Mouse (Mus musculus) limb, embryonic 14.5 days (tissue): Measurements from ENCODE around the gene Ccdc181. TPM values are rescaled to one million over a fixed set of nuclear protein-coding genes. Genes with fewer than 3 reads are reported as not detected.

Experiments used
- ATAC-seq: fragments of 200-750 bp; cut with Nextera tagmentation; 2 replicates; pipeline ENCODE4 v1.8.0; 2017; ENCODE audit warnings: low read depth, moderate number of reproducible peaks, moderate TSS enrichment; ENCODE audit not compliant: low FRiP score
- DNase-seq: peaks from one replicate; pipeline ENCODE4 v3.0.0-alpha.2; 2015; ENCODE audit warnings: low spot score
- H3K27ac ChIP-seq: fragments of 300-500 bp; sonication (generic); replicated peaks from 2 replicates; pipeline ENCODE4 v1.5.1; 2014; ENCODE audit warnings: low read depth, mild to moderate bottlenecking, low read length, moderate library complexity, mixed read lengths
- H3K27me3 ChIP-seq: fragments of 300-500 bp; sonication (generic); 2 replicates; pipeline ENCODE4 v1.6.1; 2014; ENCODE audit warnings: low read length, mixed read lengths; ENCODE audit not compliant: control insufficient read depth, insufficient read depth
- H3K36me3 ChIP-seq: fragments of 300-500 bp; sonication (generic); 2 replicates; pipeline ENCODE4 v1.6.1; 2014; ENCODE audit warnings: mild to moderate bottlenecking, low read length, moderate library complexity, mixed read lengths; ENCODE audit not compliant: control insufficient read depth, insufficient read depth
- H3K4me1 ChIP-seq: fragments of 300-500 bp; sonication (generic); 2 replicates; pipeline ENCODE4 v1.6.1; 2014; ENCODE audit warnings: antibody characterized with exemption, low read length, mixed read lengths; ENCODE audit not compliant: control insufficient read depth, insufficient read depth
- H3K4me2 ChIP-seq: fragments of 300-500 bp; sonication (generic); replicated peaks from 2 replicates; pipeline ENCODE4 v1.6.1; 2014; ENCODE audit warnings: low read depth, mild to moderate bottlenecking, low read length, moderate library complexity; ENCODE audit not compliant: severe bottlenecking
- H3K4me3 ChIP-seq: fragments of 300-500 bp; sonication (generic); replicated peaks from 2 replicates; pipeline ENCODE4 v1.5.1; 2014; ENCODE audit warnings: low read length
- H3K9ac ChIP-seq: fragments of 300-500 bp; sonication (generic); 2 replicates; pipeline ENCODE4 v1.6.1; 2014; ENCODE audit warnings: mild to moderate bottlenecking, low read depth, low read length, moderate library complexity; ENCODE audit not compliant: severe bottlenecking
- H3K9me3 ChIP-seq: fragments of 300-500 bp; sonication (generic); 2 replicates; pipeline ENCODE4 v1.6.1; 2016; ENCODE audit warnings: low read length; ENCODE audit not compliant: control insufficient read depth
- POLR2A ChIP-seq: fragments of 200-500 bp; IDR thresholded peaks from 2 replicates; pipeline ENCODE4 v1.8.0; 2012; ENCODE audit warnings: inconsistent platforms, mild to moderate bottlenecking, moderate library complexity, borderline replicate concordance; ENCODE audit not compliant: insufficient read depth, insufficient read length; ENCODE audit errors: extremely low read depth
- whole genome bisulfite sequencing: fragments of 180-500 bp; shearing (Covaris S2); extraction: QIAGEN DNeasy Blood & Tissue Kit; methylation state at CpG from one replicate; pipeline ENCODE4 v1.1.7; 2014; 5-methylcytosine and 5-hydroxymethylcytosine counted together
- polyA plus RNA-seq, 2 experiments: library from polyadenylated mRNA; depleted of rRNA in 1 of 2; stranded (reverse) in 1 of 2; unstranded in 1 of 2; fragments of >200 nt; fragmentation: Nextera tagmentation in 1 of 2; extraction: Ambion mirVana in 1 of 2; gene quantifications; 2 replicates each; pipeline versions ENCODE4 v1.2.1 to v1.2.3; 2012 to 2014

Gene Ccdc181
- polyA plus RNA-seq, 2 experiments, result 4.1 to 5.9 TPM

- ATAC-seq (no peak), DNase-seq (peak; percentile 13)
- H3K36me3 ChIP-seq, result no peaks in the 10 kb centered on the region
- H3K4me2 ChIP-seq, result peak overlapping the region; percentile 85
- peak overlapping the region; percentile 65 for H3K9ac ChIP-seq
- TF ChIP-seq POLR2A, result no peak
- 0 out of 2 replicates have a peak, but pooled peaks cover 4% of the 10 kb centered on the region for H3K27me3 ChIP-seq
- H3K4me3 ChIP-seq, result peak overlapping the region; percentile 76
- H3K27ac ChIP-seq, result 0 out of 2 replicates have a peak overlapping the region, but pooled peaks have one; percentile 38
- peaks cover 14% of the 10 kb centered on the region for H3K4me1 ChIP-seq
- H3K9me3 ChIP-seq, result no peaks in the 10 kb centered on the region
- WGBS, result under 1% methylated on average over 28 of the region's 33 CpGs
Observed at GRCm38 (mm10) chr1:164249332-164249711, 26.1 kb upstream of the Ccdc181 start.

- peak overlapping the region; percentile 76 for H3K4me3 ChIP-seq
- no peak overlapping the region for H3K27ac ChIP-seq
- ATAC-seq, result no peak
- H3K9me3 ChIP-seq, result no peaks in the 10 kb centered on the region
- 54% methylated on average over 8 of the region's 8 CpGs for whole genome bisulfite sequencing
- H3K4me2 ChIP-seq, result peak overlapping the region; percentile 85
- H3K27me3 ChIP-seq, result 0 out of 2 replicates have a peak, but pooled peaks cover 4% of the 10 kb centered on the region
- TF ChIP-seq POLR2A, result no peak
- peaks cover 14% of the 10 kb centered on the region for H3K4me1 ChIP-seq
- no peaks in the 10 kb centered on the region for H3K36me3 ChIP-seq
- peak; percentile 8 for DNase-seq
- H3K9ac ChIP-seq, result no peak overlapping the region
Observed at GRCm38 (mm10) chr1:164250391-164251150, 24.8 kb upstream of the Ccdc181 start.

DNA sequence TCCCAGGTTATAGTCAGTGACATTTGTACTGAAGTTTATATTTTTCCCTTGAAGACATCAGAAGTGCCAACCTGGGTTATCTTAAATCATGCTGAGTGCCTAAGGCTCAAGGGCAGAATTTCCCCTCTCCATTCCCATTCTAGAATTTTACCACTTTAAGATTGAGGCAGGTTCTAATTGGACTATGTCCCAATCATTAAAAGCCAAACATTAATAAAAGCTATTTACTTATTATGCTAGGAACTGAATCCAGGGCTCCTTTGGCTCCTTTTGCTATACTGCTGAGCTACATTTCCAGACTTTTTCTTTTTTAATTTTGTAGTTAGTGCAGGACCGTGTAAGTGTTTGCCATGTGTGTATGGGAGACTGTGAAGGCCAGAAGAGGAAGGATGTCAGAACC lies 23.9 kb upstream of the Ccdc181 start:
- 86% methylated on average over 1 of the region's 1 CpGs for whole genome bisulfite sequencing
- TF ChIP-seq POLR2A, result no peak
- DNase-seq (no peak), ATAC-seq (no peak)
- Histone ChIP-seq H3K27me3 (0 out of 2 replicates have a peak, but pooled peaks cover 4% of the 10 kb centered on the region), H3K9me3 (no peaks in the 10 kb centered on the region), H3K27ac (no peak overlapping the region), H3K4me2 (no peak overlapping the region), H3K9ac (no peak overlapping the region), H3K4me3 (no peak overlapping the region), H3K4me1 (peaks cover 14% of the 10 kb centered on the region), H3K36me3 (no peaks in the 10 kb centered on the region)

- WGBS, result 67% methylated on average over 5 of the region's 5 CpGs
- ATAC-seq (no peak), DNase-seq (no peak)
- no peak for TF ChIP-seq POLR2A
- Histone ChIP-seq H3K27me3 (0 out of 2 replicates have a peak, but pooled peaks cover 4% of the 10 kb centered on the region), H3K27ac (no peak overlapping the region), H3K4me3 (no peak overlapping the region), H3K4me2 (no peak overlapping the region), H3K36me3 (no peaks in the 10 kb centered on the region), H3K4me1 (peaks cover 14% of the 10 kb centered on the region), H3K9ac (no peak overlapping the region), H3K9me3 (no peaks in the 10 kb centered on the region)
Observed at GRCm38 (mm10) chr1:164252551-164252950, 22.8 kb upstream of the Ccdc181 start.

GRCm38 (mm10) chr1:164254836-164255235 lies 20.5 kb upstream of the Ccdc181 start:
- DNase-seq (no peak), ATAC-seq (no peak)
- no peaks in the 10 kb centered on the region for H3K36me3 ChIP-seq
- H3K9ac ChIP-seq, result no peak overlapping the region
- TF ChIP-seq POLR2A, result no peak
- H3K4me2 ChIP-seq, result no peak overlapping the region
- 0 out of 2 replicates have a peak, but pooled peaks cover 4% of the 10 kb centered on the region for H3K27me3 ChIP-seq
- H3K27ac ChIP-seq, result no peak overlapping the region
- peaks cover 6% of the 10 kb centered on the region for H3K4me1 ChIP-seq
- H3K9me3 ChIP-seq, result no peaks in the 10 kb centered on the region
- 89% methylated on average over 3 of the region's 3 CpGs for WGBS
- no peak overlapping the region for H3K4me3 ChIP-seq
